Mouse (Mus musculus): ENCODE measurements at regions not wholly inside any gene's neighbourhood (a gene's known extent, or its start where the extent isn't known, plus 50 kb on each side); places are given as distances from the start of the nearest gene placed in this dataset.

DNA sequence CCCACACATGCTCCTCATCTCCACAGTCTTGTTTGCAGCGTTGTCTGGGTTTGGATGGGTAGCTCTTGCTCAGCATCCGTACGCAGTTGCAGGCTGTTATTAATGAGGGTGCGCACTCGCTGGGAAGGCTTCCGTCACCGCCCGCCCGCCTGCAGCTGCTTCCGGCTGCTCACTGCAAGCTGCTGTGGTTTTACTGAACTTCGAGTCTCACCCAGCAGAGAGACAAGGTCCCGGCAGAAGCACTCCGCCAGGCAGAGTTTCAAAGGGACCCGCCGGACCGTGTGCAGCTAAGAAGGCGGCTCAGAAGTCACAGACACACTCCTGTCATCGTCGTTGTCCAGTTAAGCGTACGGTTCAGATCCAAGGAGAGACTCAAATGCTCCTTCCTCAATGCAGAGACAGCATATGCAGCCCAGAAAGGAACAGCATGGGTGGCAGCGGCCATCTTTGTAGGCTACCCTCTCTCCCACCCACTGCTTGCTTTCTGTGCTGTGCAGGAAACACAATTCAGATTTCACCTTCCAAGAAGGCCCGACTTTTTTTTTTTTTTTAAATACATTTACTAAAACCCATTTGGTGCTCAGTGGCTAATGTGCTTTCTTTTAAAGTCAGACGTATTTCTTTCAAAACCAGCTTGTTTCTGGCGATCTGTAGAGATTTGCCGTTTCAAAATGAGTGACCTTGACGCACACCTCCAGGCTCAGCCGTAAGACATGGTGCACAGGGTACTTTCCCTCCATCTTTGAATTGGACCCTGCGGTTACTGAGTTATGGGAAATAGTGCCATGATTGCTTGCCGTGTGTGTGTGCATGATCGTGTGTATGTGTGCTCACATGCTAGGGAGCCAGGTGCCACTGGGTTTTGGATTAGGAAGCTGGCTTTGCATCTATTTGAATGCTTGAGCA is 169.2 kb upstream of the Map3k1 start:
- H3K4me3 ChIP-seq (ENCODE audit: insufficient read depth in 1 of 2, low read depth in 1 of 2, low read length in 2 of 2, poor library complexity in 1 of 2, severe bottlenecking in 1 of 2) = peak overlapping the region; percentile 44 to 55
- peak overlapping the region; percentile 5; the same call in 1 of the 2 replicates for H3K9ac ChIP-seq (ENCODE audit: insufficient read depth, low read depth, low read length, poor library complexity, severe bottlenecking)
- in situ Hi-C loops (cut with MboI; ENCODE audit: low sequenced_read_pairs in 2 of 2, unreplicated experiment in 2 of 2) = no loop called here
- no peak for TF ChIP-seq MAFK (IDR thresholded peaks at IDR 0.05; ENCODE audit: insufficient read depth, low read depth, low read length)
- TF ChIP-seq ZC3H11A (IDR thresholded peaks at IDR 0.05; ENCODE audit: borderline replicate concordance, low read depth, low read length) = no peak
- no peak for TF ChIP-seq CHD2 (IDR thresholded peaks at IDR 0.05; ENCODE audit: low read depth, low read length)
- TF ChIP-seq HCFC1 (IDR thresholded peaks at IDR 0.05; ENCODE audit: borderline replicate concordance, insufficient read depth, low read length) = no peak
- TF ChIP-seq ZNF384 (IDR thresholded peaks at IDR 0.05; ENCODE audit: low read depth, low read length) = no peak
- peaks cover 3 to 8% of the 10 kb centered on the region in 2 experiments; a peak in 2 of 4 replicates for H3K4me1 ChIP-seq (ENCODE audit: control insufficient read depth in 2 of 2, insufficient read depth in 2 of 2, low read length in 2 of 2, poor library complexity in 1 of 2)
- no peaks in the 10 kb centered on the region for H3K36me3 ChIP-seq (ENCODE audit: control insufficient read depth, insufficient read depth, low read length, poor library complexity, severe bottlenecking)
- DNase-seq (ENCODE audit: low read depth, low spot score) = no peak
- no peaks in the 10 kb centered on the region for H3K9me3 ChIP-seq (ENCODE audit: control insufficient read depth, insufficient read depth, low read depth, low read length)
- H3K27ac ChIP-seq (ENCODE audit: insufficient read depth, low read depth, low read length, poor library complexity, severe bottlenecking) = no peak overlapping the region

DNA sequence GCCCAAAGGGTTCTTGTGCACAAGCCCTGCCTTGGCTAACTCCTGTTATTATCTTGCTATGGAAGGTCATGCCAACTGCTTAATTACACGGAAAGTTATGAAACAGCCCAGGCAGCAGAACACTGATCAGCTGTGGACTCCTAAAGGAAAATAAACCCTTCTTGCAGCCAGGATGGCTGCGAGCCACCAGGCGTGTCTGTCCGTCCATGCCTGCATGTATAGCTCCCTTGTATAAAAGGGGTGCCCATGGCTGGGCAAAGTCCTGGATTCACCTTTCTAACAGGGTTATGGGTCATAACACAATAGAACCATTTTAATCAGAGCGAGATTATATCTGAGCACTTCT is 169.9 kb upstream of the Map3k1 start:
- TF ChIP-seq MAFK (IDR thresholded peaks at IDR 0.05; ENCODE audit: insufficient read depth, low read depth, low read length) (no peak), CHD2 (IDR thresholded peaks at IDR 0.05; ENCODE audit: low read depth, low read length) (no peak), HCFC1 (IDR thresholded peaks at IDR 0.05; ENCODE audit: borderline replicate concordance, insufficient read depth, low read length) (no peak), ZNF384 (IDR thresholded peaks at IDR 0.05; ENCODE audit: low read depth, low read length) (no peak), ZC3H11A (IDR thresholded peaks at IDR 0.05; ENCODE audit: borderline replicate concordance, low read depth, low read length) (no peak)
- Histone ChIP-seq H3K9me3 (ENCODE audit: control insufficient read depth, insufficient read depth, low read depth, low read length) (no peaks in the 10 kb centered on the region), H3K4me1 (ENCODE audit: control insufficient read depth in 2 of 2, insufficient read depth in 2 of 2, low read length in 2 of 2, poor library complexity in 1 of 2) (peaks cover 3 to 8% of the 10 kb centered on the region in 2 experiments; a peak in 2 of 4 replicates), H3K27ac (ENCODE audit: insufficient read depth, low read depth, low read length, poor library complexity, severe bottlenecking) (no peak overlapping the region), H3K9ac (ENCODE audit: insufficient read depth, low read depth, low read length, poor library complexity, severe bottlenecking) (no peak overlapping the region), H3K4me3 (ENCODE audit: insufficient read depth in 1 of 2, low read depth in 1 of 2, low read length in 2 of 2, poor library complexity in 1 of 2, severe bottlenecking in 1 of 2) (no peak overlapping the region; a peak in 1 of 4 replicates), H3K36me3 (ENCODE audit: control insufficient read depth, insufficient read depth, low read length, poor library complexity, severe bottlenecking) (no peaks in the 10 kb centered on the region)
- in situ Hi-C loops (cut with MboI; ENCODE audit: low sequenced_read_pairs in 2 of 2, unreplicated experiment in 2 of 2) = no loop called here
- DNase-seq (ENCODE audit: low read depth, low spot score) = no peak

DNA sequence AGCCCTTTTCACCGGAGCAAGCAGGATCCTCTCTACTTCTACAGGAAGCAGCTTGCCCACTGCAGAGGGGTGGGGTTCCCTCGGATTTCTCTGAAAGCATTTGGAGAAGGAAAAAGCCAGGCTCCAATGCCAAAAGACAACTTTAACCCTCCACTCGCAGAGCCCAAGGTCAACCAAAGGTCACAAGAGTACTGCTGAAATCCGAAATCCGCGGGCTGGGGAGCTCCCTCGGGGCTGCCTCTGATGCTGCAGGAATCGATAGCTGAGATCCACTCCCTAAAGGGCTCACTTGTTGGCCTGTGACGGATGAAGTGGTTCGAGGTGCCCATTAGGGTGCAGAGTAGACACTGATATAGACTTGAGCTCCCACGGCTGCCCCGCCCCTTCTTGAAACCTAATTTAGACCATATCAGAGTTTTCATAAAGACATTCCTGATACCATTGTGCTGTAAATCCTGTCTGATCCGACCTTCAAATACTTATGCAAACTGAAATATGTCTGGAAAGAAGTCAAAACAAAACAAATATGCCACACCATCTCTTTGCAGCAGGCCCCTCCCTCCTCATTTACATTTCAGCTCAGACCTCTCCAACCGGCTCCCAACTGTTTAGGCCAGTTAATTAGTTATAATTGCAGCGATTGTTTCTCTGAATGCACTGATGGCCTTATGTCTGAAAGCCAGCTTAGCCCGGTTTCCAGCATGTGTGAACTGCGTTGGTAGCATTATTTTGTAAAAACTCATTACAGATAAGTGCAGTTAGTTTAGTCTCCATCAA is 170.8 kb upstream of the Map3k1 start:
- H3K27ac ChIP-seq (ENCODE audit: insufficient read depth, low read depth, low read length, poor library complexity, severe bottlenecking) = no peak overlapping the region
- in situ Hi-C loops (cut with MboI; ENCODE audit: low sequenced_read_pairs in 2 of 2, unreplicated experiment in 2 of 2) = no loop called here
- H3K4me1 ChIP-seq (ENCODE audit: control insufficient read depth in 2 of 2, insufficient read depth in 2 of 2, low read length in 2 of 2, poor library complexity in 1 of 2) = peaks cover 3 to 8% of the 10 kb centered on the region in 2 experiments; a peak in 2 of 4 replicates
- TF ChIP-seq CHD2 (IDR thresholded peaks at IDR 0.05; ENCODE audit: low read depth, low read length) (no peak), MAFK (IDR thresholded peaks at IDR 0.05; ENCODE audit: insufficient read depth, low read depth, low read length) (no peak), ZC3H11A (IDR thresholded peaks at IDR 0.05; ENCODE audit: borderline replicate concordance, low read depth, low read length) (no peak), HCFC1 (IDR thresholded peaks at IDR 0.05; ENCODE audit: borderline replicate concordance, insufficient read depth, low read length) (no peak), ZNF384 (IDR thresholded peaks at IDR 0.05; ENCODE audit: low read depth, low read length) (no peak)
- no peak for DNase-seq (ENCODE audit: low read depth, low spot score)
- H3K4me3 ChIP-seq (ENCODE audit: insufficient read depth in 1 of 2, low read depth in 1 of 2, low read length in 2 of 2, poor library complexity in 1 of 2, severe bottlenecking in 1 of 2) = no peak overlapping the region
- no peak overlapping the region for H3K9ac ChIP-seq (ENCODE audit: insufficient read depth, low read depth, low read length, poor library complexity, severe bottlenecking)
- H3K9me3 ChIP-seq (ENCODE audit: control insufficient read depth, insufficient read depth, low read depth, low read length) = no peaks in the 10 kb centered on the region
- no peaks in the 10 kb centered on the region for H3K36me3 ChIP-seq (ENCODE audit: control insufficient read depth, insufficient read depth, low read length, poor library complexity, severe bottlenecking)

DNA sequence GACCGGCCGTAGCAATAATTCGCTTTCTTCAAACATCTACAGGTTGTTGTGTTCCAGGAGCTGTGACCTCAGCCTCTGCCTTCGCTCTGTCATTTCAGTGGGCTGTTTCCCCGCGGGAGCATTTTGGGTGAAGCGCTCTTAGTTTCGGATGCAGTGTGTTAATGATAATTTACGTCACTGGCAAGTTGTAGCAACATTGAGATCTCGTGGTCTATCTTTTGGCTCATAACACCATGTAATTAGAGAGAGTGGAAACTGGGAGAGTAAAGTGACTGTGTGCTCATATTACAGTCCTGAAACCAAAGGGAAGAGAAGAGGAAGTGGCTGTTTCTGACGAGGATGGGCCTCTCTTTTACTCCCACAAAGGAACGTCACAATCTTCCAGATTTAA is 171.4 kb upstream of the Map3k1 start:
- in situ Hi-C loops (cut with MboI; ENCODE audit: low sequenced_read_pairs in 2 of 2, unreplicated experiment in 2 of 2) = no loop called here
- TF ChIP-seq CHD2 (IDR thresholded peaks at IDR 0.05; ENCODE audit: low read depth, low read length) (no peak), ZC3H11A (IDR thresholded peaks at IDR 0.05; ENCODE audit: borderline replicate concordance, low read depth, low read length) (no peak), HCFC1 (IDR thresholded peaks at IDR 0.05; ENCODE audit: borderline replicate concordance, insufficient read depth, low read length) (no peak), MAFK (IDR thresholded peaks at IDR 0.05; ENCODE audit: insufficient read depth, low read depth, low read length) (no peak)
- H3K27ac ChIP-seq (ENCODE audit: insufficient read depth, low read depth, low read length, poor library complexity, severe bottlenecking) = no peak overlapping the region

More for the DNA sequence above, 171.4 kb upstream of the Map3k1 start:
- H3K4me3 ChIP-seq (ENCODE audit: insufficient read depth in 1 of 2, low read depth in 1 of 2, low read length in 2 of 2, poor library complexity in 1 of 2, severe bottlenecking in 1 of 2) = no peak overlapping the region
- no peak overlapping the region for H3K9ac ChIP-seq (ENCODE audit: insufficient read depth, low read depth, low read length, poor library complexity, severe bottlenecking)
- peaks cover 3 to 8% of the 10 kb centered on the region in 2 experiments; a peak in 2 of 4 replicates for H3K4me1 ChIP-seq (ENCODE audit: control insufficient read depth in 2 of 2, insufficient read depth in 2 of 2, low read length in 2 of 2, poor library complexity in 1 of 2)
- no peaks in the 10 kb centered on the region for H3K36me3 ChIP-seq (ENCODE audit: control insufficient read depth, insufficient read depth, low read length, poor library complexity, severe bottlenecking)
- no peaks in the 10 kb centered on the region for H3K9me3 ChIP-seq (ENCODE audit: control insufficient read depth, insufficient read depth, low read depth, low read length)
- DNase-seq (ENCODE audit: low read depth, low spot score) = no peak

Measured in ES-E14 (cell line).